Mouse (Mus musculus) heart, embryonic 12.5 days (tissue): ENCODE results near the gene Fam118b. TPM values are rescaled to one million over a fixed set of nuclear protein-coding genes. Genes with fewer than 3 reads are reported as not detected.
A peak's percentile ranks its signal among the peaks of the same experiment; 100 is the strongest.

Source experiments
- ATAC-seq: fragments of 200-750 bp; cut with Nextera tagmentation; 2 replicates; pipeline ENCODE4 v1.8.0; 2017; ENCODE audit warnings: moderate TSS enrichment, moderate library complexity; ENCODE audit not compliant: insufficient number of reproducible peaks, low FRiP score
- H3K27ac ChIP-seq: fragments of 300-500 bp; sonication (generic); 2 replicates; pipeline ENCODE4 v1.5.1; 2016; ENCODE audit warnings: mild to moderate bottlenecking, moderate library complexity; ENCODE audit not compliant: poor library complexity, severe bottlenecking
- H3K27me3 ChIP-seq: fragments of 300-500 bp; sonication (generic); replicated peaks from 2 replicates; pipeline ENCODE4 v1.6.1; 2016; ENCODE audit warnings: mild to moderate bottlenecking, moderate library complexity
- H3K36me3 ChIP-seq: fragments of 300-500 bp; sonication (generic); 2 replicates; pipeline ENCODE4 v1.6.1; 2016; ENCODE audit warnings: mild to moderate bottlenecking, moderate library complexity
- H3K4me1 ChIP-seq: fragments of 300-500 bp; sonication (generic); replicated peaks from 2 replicates; pipeline ENCODE4 v1.6.1; 2016; ENCODE audit warnings: mild to moderate bottlenecking
- H3K4me2 ChIP-seq: fragments of 300-500 bp; sonication (generic); 2 replicates; pipeline ENCODE4 v1.6.1; 2016; ENCODE audit warnings: mild to moderate bottlenecking, moderate library complexity
- H3K4me3 ChIP-seq: fragments of 300-500 bp; sonication (generic); 2 replicates; pipeline ENCODE4 v1.5.1; 2016; ENCODE audit warnings: mild to moderate bottlenecking
- H3K9ac ChIP-seq: fragments of 300-500 bp; sonication (generic); 2 replicates; pipeline ENCODE4 v1.6.1; 2016; ENCODE audit warnings: mild to moderate bottlenecking, moderate library complexity
- H3K9me3 ChIP-seq: fragments of 300-500 bp; sonication (generic); replicated peaks from 2 replicates; pipeline ENCODE4 v1.6.1; 2016; ENCODE audit warnings: mild to moderate bottlenecking, moderate library complexity
- WGBS: fragments of 180-500 bp; shearing (Covaris S2); methylation state at CpG from one replicate; pipeline ENCODE4 v1.1.7; 2016; 5-methylcytosine and 5-hydroxymethylcytosine counted together
- polyA plus RNA-seq: library from polyadenylated mRNA; unstranded; fragments of >200 nt; fragmentation: Nextera tagmentation; extraction: Ambion mirVana; gene quantifications from 2 replicates; pipeline ENCODE4 v1.2.1, GENCODE M21; 2016

Gene Fam118b
- 26.6 and 28.5 TPM in 2 replicates for polyA plus RNA-seq

DNA sequence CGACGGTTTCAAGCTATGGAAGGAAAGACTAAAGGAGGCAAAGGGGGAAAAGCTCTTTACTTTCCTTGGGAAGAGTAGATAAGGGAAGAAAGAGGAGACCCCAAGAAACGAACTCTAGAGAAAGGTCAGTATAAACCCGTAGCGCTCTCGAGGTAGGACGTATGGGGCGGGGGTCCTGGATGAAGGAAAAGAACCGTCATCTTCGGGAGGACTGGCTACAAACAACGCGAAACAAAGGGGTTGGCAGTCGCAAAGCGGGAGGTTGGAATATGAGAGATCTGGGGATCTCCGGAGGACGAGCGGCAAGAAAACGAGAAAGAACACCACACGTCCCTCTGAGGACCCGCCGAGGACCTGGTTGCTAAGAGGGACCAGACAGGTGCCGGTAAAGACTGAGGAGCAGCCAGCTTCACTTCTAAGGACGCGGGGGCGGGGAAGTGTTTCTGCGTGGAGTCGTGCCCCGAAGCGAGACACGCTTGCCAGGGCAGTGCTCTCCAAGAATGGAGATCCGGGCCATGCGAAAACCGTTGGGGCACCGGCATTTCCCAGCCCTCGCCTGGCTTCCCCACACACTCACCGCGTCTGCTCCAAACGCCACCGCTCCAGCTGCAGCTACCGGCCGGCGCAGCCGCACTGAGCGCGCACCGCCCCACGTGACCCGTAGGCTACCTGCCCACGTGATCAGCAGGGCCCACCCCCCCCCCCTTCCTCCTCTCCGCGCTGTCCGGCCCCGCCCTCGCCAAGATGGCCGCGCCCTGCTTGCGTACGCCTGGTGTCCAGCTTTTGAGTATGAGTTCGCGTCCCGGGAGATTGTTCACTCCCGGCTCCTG, at the start of gene Fam118b, which contains the start of gene Rpusd4:
Gene Fam118b (minus strand): TSS at position 660 of the 830 bp plus-strand sequence.
Gene Rpusd4 (plus strand): TSS at position 720 of the 830 bp plus-strand sequence.
- no peaks in the 10 kb centered on the region for H3K27me3 ChIP-seq
- peak; percentile 95 for ATAC-seq
- H3K27ac ChIP-seq = peak within 1 kb of the TSS; percentile 67; the same call in 1 of the 2 replicates
- under 1% methylated on average over 57 of the region's 62 CpGs for WGBS
- peaks cover 16% of the 10 kb centered on the region for H3K36me3 ChIP-seq
- H3K9ac ChIP-seq = peak within 1 kb of the TSS; percentile 84
- peak within 1 kb of the TSS; percentile 91 for H3K4me2 ChIP-seq
- H3K4me1 ChIP-seq = peaks cover 15% of the 10 kb centered on the region
- H3K4me3 ChIP-seq = peak within 1 kb of the TSS; percentile 78
- H3K9me3 ChIP-seq = no peaks in the 10 kb centered on the region

DNA sequence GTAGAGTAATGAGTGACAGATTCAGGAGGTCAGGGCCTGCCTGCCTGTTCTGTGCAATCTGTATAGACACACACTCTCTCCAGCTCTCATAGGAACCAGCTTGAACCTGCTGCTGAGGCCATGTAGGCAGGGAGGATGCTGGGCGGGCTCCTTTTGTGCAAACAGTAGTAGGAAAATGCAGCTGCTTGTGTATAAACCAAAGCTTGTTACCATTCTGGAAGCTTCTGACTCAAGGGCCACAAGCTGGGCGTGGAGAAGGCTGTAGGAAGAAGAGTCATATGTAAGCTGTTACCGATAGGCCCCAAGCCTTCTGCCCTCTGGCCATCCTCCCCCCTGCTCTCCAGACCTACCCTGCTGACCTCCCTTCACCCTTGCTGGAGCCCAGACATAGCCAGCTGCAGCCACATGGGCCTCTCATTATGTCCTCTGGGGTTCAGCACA, 49.2 kb upstream of the Fam118b start:
- H3K4me2 ChIP-seq = no peak overlapping the region
- ATAC-seq = no peak
- peaks cover 38% of the 10 kb centered on the region for H3K4me1 ChIP-seq
- H3K9ac ChIP-seq = no peak overlapping the region
- no peaks in the 10 kb centered on the region for H3K36me3 ChIP-seq
- WGBS = 84% methylated on average over 3 of the region's 3 CpGs
- H3K4me3 ChIP-seq = no peak overlapping the region
- no peaks in the 10 kb centered on the region for H3K9me3 ChIP-seq
- H3K27me3 ChIP-seq = no peaks in the 10 kb centered on the region
- H3K27ac ChIP-seq = no peak overlapping the region

DNA sequence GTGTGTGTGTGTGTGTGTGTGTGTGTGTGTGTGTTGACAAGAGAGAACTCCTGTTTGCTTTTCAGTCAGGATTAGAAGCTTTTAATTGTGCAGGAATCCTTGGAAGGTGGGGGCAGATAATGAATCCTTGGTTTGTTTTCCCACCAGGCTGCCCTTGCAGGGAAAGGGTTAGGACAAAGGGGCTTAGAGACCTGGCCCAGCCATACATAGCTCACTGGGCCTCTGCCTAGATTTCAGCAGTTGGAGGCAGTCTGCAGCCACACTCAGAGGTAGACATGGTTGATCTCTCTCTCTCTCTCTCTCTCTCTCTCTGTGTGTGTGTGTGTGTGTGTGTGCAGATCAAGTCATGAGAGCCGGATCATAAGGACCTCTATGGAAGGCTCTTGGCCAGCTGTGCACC, 46.6 kb upstream of the Fam118b start:
- no peak overlapping the region for H3K4me3 ChIP-seq
- ATAC-seq = no peak
- 57% methylated on average over 1 of the region's 1 CpGs for WGBS
- no peak overlapping the region for H3K27ac ChIP-seq
- no peaks in the 10 kb centered on the region for H3K36me3 ChIP-seq
- H3K27me3 ChIP-seq = no peaks in the 10 kb centered on the region
- no peaks in the 10 kb centered on the region for H3K9me3 ChIP-seq
- peaks cover 38% of the 10 kb centered on the region for H3K4me1 ChIP-seq
- no peak overlapping the region for H3K4me2 ChIP-seq
- peak overlapping the region; percentile 11; the same call in 1 of the 2 replicates for H3K9ac ChIP-seq

DNA sequence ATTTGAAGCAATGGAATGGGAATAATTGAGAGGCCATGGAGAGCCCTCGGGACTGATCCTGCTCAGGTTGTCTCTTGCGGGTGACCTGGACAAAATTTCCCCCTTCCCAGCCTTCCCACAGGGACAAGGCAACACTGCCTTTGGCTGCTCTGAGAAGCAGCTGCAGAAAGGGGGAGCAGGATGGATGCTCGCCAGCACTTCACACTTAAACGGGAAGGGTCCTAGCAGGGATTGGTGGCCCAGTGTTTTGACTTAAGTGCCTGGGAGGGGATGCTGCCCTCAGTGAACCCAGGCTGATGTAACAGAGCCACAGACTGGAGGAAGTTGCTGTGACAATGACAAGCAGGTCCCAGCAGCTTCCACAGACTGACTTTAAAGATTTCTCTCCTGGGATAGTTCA, 46.0 kb upstream of the Fam118b start:
- no peaks in the 10 kb centered on the region for H3K36me3 ChIP-seq
- H3K4me2 ChIP-seq = no peak overlapping the region
- H3K4me1 ChIP-seq = peaks cover 38% of the 10 kb centered on the region
- H3K27ac ChIP-seq = 0 out of 2 replicates have a peak overlapping the region, but pooled peaks have one; percentile 19
- no peak overlapping the region for H3K9ac ChIP-seq
- ATAC-seq = no peak
- 35% methylated on average over 4 of the region's 4 CpGs for WGBS
- no peaks in the 10 kb centered on the region for H3K27me3 ChIP-seq
- H3K4me3 ChIP-seq = no peak overlapping the region
- H3K9me3 ChIP-seq = no peaks in the 10 kb centered on the region

DNA sequence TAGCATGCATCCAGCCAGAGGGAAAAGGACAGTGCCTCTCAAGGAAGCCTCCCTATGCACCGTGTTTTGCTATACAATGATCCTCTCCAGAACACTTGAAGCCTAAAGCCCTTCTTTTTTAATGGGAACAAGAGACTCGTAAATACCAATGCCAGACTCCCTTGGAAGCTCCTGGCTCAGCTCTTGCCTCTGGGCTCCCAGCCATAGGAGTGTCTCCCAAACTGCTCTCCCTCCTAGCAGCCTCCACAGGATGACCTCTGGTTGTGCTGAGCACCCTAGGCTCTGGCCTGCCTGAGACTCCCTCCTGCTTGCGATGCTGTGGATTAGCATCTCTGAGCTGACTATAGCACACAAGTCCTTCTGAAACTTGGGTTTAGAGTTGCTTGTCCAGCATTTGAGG, 44.9 kb upstream of the Fam118b start:
- Histone ChIP-seq H3K27ac (no peak overlapping the region), H3K9ac (no peak overlapping the region), H3K27me3 (no peaks in the 10 kb centered on the region), H3K9me3 (no peaks in the 10 kb centered on the region), H3K4me3 (no peak overlapping the region), H3K4me2 (no peak overlapping the region), H3K4me1 (peaks cover 33% of the 10 kb centered on the region), H3K36me3 (no peaks in the 10 kb centered on the region)
- no peak for ATAC-seq
- 58% methylated on average over 3 of the region's 3 CpGs for WGBS

DNA sequence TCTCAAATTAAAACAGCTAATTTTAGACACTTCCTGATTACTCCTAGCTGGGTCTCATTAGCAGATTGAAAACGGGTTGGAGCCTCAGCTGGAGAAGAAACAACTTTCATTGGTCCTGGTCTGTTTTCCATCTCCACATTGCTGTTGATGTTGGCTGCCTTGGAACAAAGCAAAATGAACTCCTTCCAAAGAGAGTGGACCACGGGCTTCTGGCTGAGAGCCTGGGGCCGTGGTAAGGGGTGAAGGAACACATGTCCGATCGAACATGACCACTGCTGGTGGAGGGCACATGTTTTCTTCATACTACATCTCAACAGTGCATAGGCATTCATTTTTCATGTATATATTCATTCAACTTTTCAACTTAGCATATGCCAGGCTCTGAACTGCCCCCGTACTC, 42.8 kb upstream of the Fam118b start:
- no peak overlapping the region for H3K27ac ChIP-seq
- ATAC-seq = no peak
- no peak overlapping the region for H3K9ac ChIP-seq
- 69% methylated on average over 6 of the region's 6 CpGs for WGBS
- no peaks in the 10 kb centered on the region for H3K9me3 ChIP-seq
- H3K4me3 ChIP-seq = no peak overlapping the region
- H3K36me3 ChIP-seq = no peaks in the 10 kb centered on the region
- no peak overlapping the region for H3K4me2 ChIP-seq
- no peaks in the 10 kb centered on the region for H3K27me3 ChIP-seq
- H3K4me1 ChIP-seq = peaks cover 23% of the 10 kb centered on the region

DNA sequence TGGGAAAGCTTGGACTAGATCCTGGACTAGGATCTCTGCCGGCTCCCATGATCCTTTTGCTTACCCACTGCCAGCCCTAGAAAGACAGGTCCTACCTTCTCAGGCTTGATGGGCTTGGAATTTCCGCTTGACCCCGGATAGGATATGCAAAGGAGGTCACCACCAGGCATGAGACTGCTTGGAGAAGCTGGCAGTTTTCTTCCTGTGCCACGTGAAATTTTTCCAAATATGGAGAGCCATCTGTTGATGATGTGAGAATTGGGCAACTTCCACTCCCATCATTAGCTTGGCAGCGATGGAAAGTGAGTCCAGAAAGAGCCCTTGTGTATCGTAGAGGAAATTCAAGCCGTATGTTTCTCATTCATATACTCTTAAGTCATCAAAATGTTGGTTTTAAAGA, 39.9 kb upstream of the Fam118b start:
- no peaks in the 10 kb centered on the region for H3K9me3 ChIP-seq
- no peaks in the 10 kb centered on the region for H3K27me3 ChIP-seq
- no peaks in the 10 kb centered on the region for H3K36me3 ChIP-seq
- no peak overlapping the region for H3K27ac ChIP-seq
- no peak overlapping the region for H3K4me2 ChIP-seq
- ATAC-seq = no peak
- no peak overlapping the region for H3K4me3 ChIP-seq
- no peak overlapping the region for H3K9ac ChIP-seq
- H3K4me1 ChIP-seq = 0 out of 2 replicates have a peak, but pooled peaks cover under 1% of the 10 kb centered on the region
- 80% methylated on average over 7 of the region's 7 CpGs for WGBS

DNA sequence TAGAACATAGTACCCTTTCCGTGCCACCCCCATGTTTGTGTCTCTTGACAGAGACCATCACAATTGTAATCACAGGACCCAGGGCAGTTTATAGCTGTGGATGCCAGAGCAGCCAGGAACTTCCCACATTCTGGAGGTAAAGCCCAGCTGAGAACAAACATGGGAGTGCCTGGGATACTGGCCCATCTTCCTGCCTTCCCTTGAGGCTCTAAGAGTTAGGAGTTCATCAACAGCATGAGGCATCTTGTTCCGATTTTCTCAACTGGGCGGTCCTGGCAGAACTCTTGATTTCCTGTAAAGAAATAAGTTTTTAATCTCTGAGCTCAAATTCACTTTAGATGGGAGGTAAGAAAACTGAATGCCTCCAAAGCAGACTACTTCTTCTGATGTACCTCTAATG, 34.6 kb upstream of the Fam118b start:
- 84% methylated on average over 3 of the region's 3 CpGs for WGBS

DNA sequence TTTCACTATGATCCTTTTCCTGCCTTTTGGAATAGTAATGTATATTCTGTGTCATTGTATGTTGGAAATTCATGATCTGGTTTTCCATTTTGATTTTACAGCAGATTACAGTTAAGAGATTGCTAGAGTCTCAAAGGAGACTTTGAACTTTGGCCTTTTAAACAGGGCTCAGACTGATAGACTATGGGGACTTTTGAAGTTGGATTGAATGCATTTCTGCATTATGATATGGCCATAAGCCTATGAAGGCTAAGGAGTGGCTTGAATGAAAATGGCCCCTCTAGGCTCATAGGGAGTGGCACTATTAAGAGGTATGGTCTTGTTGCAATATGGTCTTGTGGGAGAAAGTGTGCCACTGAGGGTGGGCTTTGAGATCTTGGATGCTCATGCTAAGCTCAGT, 30.2 kb upstream of the Fam118b start:
- Histone ChIP-seq H3K4me1 (no peaks in the 10 kb centered on the region), H3K27me3 (no peaks in the 10 kb centered on the region), H3K27ac (no peak overlapping the region), H3K36me3 (no peaks in the 10 kb centered on the region), H3K9ac (no peak overlapping the region), H3K4me3 (no peak overlapping the region), H3K9me3 (no peaks in the 10 kb centered on the region), H3K4me2 (no peak overlapping the region)
- ATAC-seq = no peak

More for the DNA sequence above, 34.6 kb upstream of the Fam118b start:
- H3K4me2 ChIP-seq = no peak overlapping the region
- no peak overlapping the region for H3K9ac ChIP-seq
- H3K27ac ChIP-seq = no peak overlapping the region
- no peaks in the 10 kb centered on the region for H3K27me3 ChIP-seq
- no peak overlapping the region for H3K4me3 ChIP-seq
- H3K4me1 ChIP-seq = no peaks in the 10 kb centered on the region
- ATAC-seq = no peak
- H3K36me3 ChIP-seq = no peaks in the 10 kb centered on the region
- H3K9me3 ChIP-seq = no peaks in the 10 kb centered on the region

DNA sequence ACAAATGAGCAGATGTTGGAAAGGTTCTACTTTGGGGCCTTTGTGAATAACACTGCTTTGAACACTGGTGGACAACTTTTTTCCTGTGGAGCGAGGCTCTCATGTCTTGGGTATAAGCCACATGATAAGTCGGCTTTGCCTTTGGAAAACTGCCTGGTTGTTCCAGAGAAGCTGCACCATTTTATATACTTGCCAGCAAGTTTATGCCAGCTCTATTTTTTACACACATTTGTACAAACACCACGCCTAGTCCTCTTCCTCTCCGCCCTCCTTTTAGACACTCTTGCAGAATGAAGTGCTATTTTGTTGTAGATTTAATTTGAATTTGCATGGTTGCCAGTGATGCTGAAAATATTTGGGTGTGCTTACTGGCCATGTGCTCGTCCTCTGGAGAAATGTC, 25.9 kb upstream of the Fam118b start:
- Histone ChIP-seq H3K9me3 (no peaks in the 10 kb centered on the region), H3K9ac (no peak overlapping the region), H3K4me2 (no peak overlapping the region), H3K36me3 (no peaks in the 10 kb centered on the region), H3K4me3 (no peak overlapping the region), H3K4me1 (peaks cover 5% of the 10 kb centered on the region; the same call in 1 of the 2 replicates), H3K27me3 (no peaks in the 10 kb centered on the region), H3K27ac (no peak overlapping the region)
- 77% methylated on average over 5 of the region's 5 CpGs for WGBS
- ATAC-seq = no peak

DNA sequence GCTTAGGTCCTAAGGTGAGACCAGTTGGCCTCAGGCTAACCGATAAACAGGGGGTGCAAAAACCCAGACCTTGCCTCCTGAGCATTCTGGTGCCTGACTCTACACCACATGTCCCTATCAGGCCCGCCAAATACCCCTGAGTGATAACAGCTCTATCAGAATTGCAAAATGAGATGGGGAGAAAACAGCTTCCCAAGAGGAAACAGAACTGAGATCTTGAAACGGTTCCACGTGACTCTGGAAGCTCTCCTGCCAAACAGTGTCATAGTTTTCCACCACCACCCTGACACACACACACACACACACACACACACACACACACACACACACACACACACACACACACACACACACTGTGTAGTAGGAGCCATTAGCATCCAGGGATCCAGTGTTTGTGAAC, 23.3 kb upstream of the Fam118b start:
- Histone ChIP-seq H3K27me3 (0 out of 2 replicates have a peak, but pooled peaks cover 5% of the 10 kb centered on the region), H3K9me3 (no peaks in the 10 kb centered on the region), H3K9ac (no peak overlapping the region), H3K4me3 (no peak overlapping the region), H3K4me1 (peaks cover 11% of the 10 kb centered on the region; the same call in 1 of the 2 replicates), H3K36me3 (no peaks in the 10 kb centered on the region), H3K4me2 (no peak overlapping the region), H3K27ac (no peak overlapping the region)
- ATAC-seq = no peak
- 18% methylated on average over 4 of the region's 4 CpGs for WGBS
